Mouse (Mus musculus) v-Abl transformed pro-B cells (cell line): ENCODE measurements around the gene Prr14.
"Not testable (repeated sequence)": the region's sequence is repeated elsewhere in the genome, so short reads cannot be mapped to it uniquely, and the experiment has no call there.

ENCODE experiments used
- in situ Hi-C, 2 experiments: fragments of 400-800 bp; cut with MboI; formaldehyde crosslinking; loops; one replicate each; pipeline ENCODE4 v1.15.1; 2025; ENCODE audit not compliant: unreplicated experiment in 2 of 2

Prr14 gene

DNA sequence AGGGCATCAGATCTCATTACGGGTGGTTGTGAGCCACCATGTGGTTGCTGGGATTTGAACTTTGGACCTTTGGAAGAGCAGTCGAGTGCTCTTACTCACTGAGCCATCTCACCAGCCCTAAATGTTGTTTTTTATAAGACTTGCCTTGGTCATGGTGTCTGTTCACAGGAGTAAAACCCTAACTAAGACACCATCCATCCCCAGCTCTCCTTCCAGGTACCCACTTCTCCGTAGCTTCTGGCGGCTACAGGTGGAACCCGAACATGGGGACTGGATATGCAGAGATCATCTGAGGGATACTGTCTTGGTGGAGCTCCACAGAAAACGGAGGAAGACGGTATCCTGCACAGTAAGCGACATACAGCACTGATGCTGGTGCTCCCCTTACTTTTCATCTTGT is at the start of gene Prr14:
Gene Prr14 (plus strand): TSS at position 301 of the 400 bp plus-strand sequence.
- in situ Hi-C loops, result not testable (repeated sequence)

DNA sequence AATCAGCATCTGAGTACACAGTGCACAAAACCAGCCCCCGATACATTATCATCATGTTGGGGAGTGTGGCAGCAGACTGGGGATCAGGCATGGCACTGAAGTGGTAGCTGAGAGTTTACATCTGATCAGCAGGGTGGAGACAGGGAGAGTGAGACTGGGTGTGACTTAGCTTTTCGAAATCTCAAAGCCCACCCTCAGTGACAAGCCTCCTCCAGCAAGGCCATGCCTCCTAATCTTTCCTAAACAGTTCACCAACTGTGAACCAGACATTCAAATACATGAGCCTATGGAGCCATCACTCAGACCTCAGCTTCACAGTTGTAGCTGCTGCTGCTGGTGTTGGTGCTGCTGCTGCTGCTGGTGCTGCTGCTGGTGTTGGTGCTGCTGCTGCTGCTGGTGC is 48.0 kb upstream of the Prr14 start:
- in situ Hi-C loops, result no loop called here

DNA sequence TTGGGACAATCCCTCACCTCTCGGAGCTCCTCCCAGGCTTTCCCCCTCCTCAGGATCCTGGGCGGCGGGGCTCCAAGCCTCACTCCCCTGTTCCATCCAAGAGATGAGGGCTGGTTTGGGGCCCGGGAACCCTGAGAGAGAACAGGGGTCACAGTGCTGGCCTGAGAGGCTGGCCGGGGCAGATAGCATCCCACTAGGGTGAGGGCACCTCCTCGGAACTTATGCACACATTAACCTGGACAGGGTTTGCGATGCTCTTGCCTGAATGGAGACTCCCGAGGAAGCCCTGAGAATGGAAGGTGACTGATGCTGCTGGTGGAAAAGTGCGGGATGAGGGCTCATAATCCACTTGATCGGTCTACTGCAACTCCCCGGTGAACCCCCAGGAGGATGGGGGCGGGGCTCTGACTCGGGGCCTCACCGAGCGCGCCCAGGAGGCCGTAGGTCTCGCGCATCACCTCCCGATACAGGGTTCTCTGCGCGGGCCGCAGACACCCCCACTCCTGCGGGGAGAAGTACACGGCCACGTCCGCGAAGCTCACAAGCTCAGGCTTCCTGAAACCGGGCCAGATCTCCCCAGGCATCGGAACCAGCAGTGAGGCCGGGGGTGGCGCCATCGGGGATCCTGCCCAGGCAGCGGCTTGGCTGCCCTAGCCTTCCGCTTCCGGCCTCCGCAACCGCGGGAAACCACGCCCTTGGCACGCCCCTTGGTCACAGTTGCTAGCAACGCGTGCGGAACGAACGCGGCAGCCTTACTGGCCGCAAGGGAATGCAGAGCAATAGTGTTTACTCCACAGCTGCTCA is 37.8 kb upstream of the Prr14 start, which contains the start of gene Zfp688:
Gene Zfp688 (minus strand): TSS at position 681 of the 804 bp plus-strand sequence.
- in situ Hi-C loops, result no loop called here

DNA sequence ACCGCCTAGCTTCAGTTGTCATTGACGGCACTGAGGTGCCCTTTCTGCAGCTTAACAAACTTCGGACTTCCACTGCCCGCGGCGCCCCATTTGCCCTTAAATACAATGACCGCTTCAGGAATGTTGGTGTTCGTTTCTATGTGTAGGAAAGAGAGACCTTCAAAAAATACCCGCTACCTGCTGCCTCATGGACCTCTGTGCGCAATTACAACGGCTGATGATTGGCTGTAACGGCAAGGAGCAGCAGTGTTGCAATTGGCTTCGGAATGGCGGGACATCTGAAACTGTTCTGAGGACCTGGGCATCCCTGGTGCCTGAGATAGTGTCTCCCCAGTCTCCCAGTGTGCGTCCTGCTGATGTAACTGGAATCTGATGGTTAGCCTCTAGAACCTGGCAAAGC is 37.2 kb upstream of the Prr14 start:
- in situ Hi-C loops, result no loop called here

DNA sequence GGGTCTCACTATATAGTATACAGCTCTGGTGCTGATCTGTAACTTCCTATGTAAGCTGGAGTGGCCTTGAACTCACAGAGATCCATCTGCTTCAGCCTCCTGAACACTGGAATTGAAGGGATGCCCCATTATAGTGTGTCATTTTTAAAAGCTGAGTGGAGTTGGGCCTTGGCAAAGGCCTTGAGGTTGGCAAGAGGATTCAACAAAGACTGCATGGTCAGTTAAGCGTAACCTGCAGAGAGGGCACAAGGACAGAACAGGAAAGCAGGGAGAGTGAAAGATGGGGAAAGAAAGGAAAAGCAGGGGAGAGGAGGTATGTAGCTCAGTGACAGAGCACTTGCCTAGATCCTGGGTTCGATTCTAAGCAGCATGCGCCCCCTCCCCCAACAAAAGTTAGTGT is 34.1 kb upstream of the Prr14 start:
- in situ Hi-C loops, result no loop called here

DNA sequence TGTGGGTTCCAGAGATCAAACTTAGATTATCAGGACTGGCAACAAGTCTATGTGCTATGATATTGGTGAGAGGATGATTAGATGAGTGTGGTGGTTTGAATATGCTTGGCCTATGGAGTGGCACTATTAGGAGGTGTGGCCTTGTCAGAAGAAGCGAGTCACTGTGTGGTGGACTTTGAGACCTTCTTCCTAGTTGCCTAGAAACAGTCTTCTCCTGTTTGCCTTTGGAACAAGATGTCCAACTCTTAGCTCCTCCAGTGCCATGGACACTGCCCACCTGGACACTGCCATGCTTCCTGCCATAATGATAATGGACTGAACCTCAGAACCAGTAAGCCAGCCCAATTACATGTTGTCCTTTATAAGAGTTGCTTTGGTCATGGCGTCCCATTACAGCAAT is 33.5 kb upstream of the Prr14 start:
- in situ Hi-C loops, result no loop called here

DNA sequence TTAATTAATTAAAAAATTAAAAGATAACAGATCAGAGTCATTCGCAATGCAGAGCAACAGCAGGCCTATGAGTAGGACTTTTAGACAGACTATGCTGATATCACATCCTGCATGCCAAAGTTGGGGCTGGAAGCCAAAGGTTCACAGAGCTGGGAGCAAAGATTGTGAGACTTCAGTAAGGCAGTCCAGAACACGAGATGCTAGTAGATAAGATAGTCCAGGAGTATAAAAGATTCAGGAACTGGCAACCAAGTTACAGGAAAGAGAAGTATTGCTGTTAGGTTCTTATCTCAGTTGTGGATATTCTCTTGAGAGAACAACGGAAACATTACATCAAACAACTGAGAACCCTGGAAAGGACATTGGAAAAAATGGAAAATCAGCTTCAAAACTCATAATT is 33.1 kb upstream of the Prr14 start:
- in situ Hi-C loops, result no loop called here

DNA sequence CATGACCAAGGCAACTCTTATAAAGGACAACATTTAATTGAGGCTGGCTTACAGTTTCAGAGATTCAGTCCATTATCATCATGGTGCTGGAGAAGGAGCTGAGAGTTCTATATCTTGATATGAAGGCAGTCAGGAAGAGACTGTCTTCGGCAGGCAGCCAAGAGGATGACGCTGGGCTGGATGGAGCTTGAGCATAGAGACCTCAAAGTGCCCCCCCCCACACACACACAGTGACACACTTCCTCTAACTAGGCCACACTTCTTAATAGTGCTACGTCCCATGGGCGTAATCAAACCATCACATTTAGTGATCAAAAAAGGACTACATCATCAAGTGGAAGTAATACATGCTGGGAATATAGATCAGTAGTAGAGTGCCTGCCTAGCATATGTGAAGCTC is 24.2 kb upstream of the Prr14 start:
- in situ Hi-C loops, result no loop called here

DNA sequence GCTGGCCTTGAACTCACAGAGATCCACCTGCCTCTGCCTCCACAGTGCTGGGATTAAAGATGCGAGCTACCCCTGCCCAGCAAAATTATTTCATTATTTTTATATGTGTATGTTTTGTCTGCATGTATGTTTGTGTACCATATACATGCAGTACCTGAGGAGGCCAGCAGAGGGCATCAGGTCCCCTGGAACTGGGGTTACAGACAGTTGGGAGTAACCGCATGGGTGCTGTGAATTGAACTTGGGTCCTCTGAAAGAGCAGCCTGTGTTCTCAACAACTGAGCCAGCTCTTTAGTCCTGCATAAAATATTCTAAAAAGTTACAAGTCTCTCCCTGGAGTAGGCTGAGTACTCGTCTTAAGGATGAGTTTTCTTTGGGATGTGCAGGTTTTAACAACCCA is 21.7 kb upstream of the Prr14 start:
- in situ Hi-C loops, result no loop called here

DNA sequence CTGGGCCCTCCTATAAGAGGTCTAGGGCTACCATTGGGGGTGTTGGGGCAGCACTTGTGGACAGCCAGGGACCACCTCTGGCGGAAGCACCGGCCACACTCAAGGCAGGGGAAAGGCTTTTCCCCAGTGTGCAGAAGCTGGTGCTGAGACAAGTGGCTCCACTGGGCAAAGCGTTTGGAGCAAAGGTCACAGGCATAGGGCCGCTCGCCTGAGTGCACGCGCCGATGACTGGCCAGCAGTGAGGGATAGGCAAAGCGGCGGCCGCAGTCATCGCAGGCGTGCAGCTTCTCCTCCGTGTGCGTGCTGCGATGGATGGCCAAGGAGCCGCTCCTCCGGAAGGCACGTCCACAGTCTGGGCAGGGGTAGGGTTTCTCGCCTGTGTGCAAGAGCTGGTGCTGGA is 15.4 kb upstream of the Prr14 start:
- in situ Hi-C loops, result no loop called here

DNA sequence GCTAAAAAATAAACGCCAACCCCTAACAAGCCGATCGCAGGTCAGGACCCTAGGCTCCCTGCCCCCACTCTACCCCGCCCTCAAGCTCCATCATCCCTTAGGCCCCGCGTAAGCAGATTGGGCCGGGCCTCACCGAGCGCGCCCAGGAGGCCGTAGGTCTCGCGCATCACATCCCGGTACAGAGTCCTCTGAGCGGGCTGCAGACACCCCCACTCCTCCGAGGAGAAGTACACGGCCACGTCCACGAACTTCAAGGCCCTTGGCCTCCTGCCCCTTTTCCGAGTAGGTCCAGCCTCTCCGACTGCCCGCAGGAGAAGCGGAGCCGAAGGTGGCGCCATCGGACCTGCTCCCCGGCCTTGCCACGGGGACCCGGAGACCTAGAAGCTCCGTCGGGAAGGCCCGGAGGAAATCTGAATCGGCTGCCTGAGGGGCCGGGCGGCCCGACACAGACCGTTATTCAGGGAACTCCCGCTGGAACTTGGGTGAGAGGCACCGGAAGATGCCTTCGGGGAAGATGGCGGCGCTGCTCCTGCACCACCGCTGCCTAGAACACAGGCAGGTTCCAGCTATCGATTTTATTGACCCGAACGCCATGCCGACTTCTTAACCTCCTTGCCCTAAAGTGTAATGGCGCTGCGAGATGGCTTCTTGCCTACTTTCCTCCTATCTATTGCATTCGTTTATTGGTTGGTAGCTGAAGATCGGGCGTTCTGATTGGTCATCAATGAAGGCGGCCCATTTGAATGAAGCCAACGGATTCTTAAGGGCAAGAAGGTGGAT is 10.7 kb upstream of the Prr14 start, which contains the start of gene Zfp689:
Gene Zfp689 (minus strand): TSS at position 638 of the 780 bp plus-strand sequence.
- in situ Hi-C loops, result no loop called here

DNA sequence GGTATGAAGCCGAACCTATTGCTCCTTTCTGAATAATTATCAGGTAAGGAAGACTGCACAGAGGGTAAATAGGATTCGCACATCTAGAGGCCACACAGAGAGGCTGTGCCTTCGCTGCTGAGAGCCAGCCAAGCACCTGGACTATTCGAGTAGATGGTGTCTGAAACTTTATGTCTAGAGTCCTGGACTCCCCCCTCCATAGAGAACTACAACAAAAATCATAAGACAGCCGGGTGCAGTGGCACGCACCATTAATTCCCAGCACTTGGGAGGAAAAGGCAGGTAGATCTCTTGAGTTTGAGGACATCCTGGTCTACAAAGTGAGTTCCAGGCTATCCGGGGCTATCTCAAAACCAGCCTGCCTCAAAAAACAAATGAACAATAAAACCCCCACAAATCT is 9.4 kb upstream of the Prr14 start:
- in situ Hi-C loops, result no loop called here

DNA sequence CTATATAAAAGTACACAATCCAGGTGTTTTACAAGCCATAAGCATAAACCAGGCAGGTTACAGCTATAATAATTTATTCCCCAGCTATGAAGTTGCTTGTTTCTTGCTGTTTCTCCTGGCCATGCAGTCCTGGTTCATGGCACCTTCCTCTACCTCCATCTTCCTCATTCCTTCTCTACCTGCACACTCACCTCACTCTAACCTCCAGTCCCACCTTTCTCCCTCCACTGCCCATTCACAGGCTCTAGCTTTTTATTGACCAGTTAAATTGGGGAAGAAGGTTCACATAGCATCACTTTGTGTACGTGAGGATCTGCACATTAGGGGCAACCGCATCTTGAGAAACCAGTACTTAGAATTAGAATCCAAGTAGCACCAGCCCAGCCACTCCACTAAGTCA is 6.4 kb upstream of the Prr14 start:
- in situ Hi-C loops, result no loop called here

DNA sequence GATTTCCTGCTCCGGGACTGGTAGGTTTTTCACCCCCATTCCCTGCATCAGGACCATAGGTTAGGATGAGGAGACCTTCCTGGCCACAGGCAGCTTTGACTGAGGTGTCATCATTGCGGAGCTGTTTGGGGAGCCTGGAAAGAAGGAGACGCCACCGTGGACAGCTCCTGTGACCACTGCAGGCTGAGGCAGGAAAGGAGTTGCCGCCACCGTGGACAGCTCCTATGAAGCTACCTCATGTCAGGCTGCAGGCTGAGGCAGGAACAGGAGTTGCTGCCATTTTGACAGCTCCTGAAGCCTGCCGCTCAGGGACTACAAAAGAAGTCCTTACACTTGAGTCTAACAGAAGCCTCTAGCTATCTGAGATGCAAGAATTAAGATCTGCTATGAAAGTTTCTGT is 4.5 kb upstream of the Prr14 start:
- in situ Hi-C loops, result no loop called here

DNA sequence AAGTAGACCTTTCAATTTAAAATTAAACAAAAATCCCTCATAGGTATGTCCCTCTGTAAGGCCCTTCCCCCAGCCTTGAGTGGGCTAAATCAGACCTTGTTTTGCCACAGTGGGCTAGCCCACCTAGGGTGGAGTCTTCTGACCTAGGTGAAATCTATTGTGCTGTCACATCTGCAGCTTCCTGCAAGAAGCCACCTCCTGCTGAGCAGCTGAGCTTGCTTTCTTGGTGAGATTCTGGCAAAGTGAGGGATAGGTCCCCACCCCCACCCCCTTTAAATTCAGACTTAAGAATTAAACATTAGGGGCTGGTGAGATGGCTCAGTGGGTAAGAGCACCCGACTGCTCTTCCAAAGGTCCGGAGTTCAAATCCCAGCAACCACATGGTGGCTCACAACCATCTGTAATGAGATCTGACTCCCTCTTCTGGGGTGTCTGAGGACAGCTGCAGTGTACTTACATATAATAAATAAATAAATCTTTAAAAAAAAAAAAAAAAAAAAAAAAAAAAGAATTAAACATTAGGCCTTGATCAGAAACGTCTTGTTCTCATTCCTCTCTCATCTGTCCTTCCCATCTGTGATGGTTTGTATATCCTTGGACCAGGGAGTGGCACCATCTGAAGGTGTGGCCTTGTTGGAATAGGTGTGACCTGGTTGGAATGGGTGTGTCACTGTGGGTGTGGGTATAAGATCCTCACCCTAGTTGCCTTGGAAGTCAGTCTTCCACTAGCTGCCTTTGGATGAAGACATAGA is 864 bp upstream of the Prr14 start:
- in situ Hi-C loops, result not testable (repeated sequence)

DNA sequence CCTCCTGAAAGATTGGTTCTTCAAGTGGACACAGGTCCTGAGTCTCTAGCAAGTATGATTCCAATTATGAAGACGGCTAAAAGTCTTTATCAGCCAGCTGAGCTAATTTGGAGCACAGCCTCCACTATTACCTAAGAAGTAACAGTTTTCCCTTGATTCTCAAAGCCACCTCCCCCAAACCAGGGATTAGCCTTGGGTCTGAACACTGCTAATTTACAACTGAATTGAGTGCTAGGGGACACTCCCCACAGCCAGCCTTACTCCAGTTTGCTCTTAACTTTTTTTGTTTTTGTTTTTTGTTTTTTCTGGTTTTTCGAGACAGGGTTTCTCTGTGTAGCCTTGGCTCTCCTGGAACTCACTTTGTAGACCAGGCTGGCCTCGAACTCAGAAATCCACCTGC is 5.8 kb downstream of the Prr14 start:
- in situ Hi-C loops, result no loop called here

DNA sequence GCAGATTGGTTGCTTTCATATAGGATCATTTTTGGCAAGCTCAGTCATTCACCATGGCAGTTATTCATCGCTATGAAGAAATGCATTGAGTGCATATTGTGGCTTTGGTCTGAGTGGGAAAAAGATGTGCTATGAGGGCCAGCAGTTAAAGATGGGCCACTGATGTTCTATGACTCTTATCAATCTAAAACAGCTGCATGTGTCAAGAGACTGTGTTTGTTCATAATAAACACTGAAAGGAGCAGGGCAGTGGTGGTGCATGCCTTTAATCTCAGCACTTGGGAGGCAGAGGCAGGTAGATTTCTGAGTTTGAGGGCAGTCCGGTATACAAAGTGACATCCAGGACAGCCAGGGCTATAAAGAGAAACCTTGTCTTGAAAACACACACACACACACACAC is 6.3 kb downstream of the Prr14 start:
- in situ Hi-C loops, result not testable (repeated sequence)

DNA sequence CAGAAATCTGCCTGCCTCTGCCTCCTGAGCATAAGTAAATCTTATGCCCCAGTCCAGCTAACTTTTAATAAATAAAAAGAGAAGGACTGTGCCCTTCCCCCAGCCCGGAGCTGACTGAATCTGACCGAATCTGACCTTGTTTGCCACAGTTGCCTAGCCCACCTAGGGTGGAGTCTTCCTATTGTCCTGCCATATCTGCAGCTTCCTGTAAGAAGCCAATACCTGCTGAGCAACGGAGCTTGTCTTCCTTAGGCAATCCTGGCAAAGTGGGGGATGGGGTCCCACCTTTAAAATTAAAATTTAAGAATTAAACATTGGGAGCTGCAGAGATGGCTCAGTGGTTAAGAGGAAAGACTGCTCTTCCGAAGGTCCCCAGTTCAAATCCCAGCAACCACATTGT is 7.2 kb downstream of the Prr14 start:
- in situ Hi-C loops, result no loop called here

DNA sequence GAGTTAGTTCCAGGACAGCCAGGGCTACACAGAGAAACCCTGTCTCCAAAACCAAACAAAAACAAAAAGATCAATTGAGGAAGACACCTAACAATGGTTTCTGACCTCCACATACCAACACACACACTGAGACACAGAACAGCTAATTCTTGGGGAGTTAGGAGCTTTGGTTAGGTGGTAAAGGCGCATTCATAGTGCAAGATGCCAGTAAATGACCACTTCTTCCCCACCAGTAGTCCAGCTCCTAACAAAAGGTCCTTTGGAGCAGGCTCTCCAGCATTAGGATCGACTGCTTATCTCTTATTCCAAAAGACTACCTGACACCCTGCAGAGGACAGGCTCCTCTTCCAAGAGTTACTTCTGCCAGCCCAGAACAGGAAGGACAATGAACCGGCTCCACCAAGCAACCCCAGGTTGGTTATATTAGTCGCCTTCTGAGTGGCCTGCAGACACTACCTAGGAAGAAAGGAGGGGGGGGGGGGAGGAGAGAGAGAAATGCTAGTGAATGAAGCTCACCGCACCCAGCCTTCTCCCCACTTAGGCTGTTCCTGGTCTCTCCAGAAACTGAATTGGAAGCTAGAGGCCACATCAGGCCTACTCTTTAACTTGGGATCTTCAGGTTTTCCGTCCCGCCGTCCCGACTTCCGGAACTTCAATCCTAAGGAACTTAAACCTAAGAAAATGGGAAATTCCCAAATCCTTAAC is 10.8 kb downstream of the Prr14 start:
- in situ Hi-C loops, result loop anchor here in 1 of 2 experiments (10.0 kb wide), 1 partner anchor 105 kb away; no protein-coding TSS in a partner anchor
